Mouse (Mus musculus): ENCODE measurements around the gene Cfap20.
"Not testable (repeated sequence)": the region's sequence is repeated elsewhere in the genome, so short reads cannot be mapped to it uniquely, and the experiment has no call there.

The Cfap20 gene

GRCm38 (mm10) chr8:95411309-95411972, 23.2 kb downstream of the Cfap20 start:
- peak; percentile 63 for DNase-seq

- no peak for DNase-seq
Observed at GRCm38 (mm10) chr8:95409518-95409917, 25.2 kb downstream of the Cfap20 start.

GRCm38 (mm10) chr8:95401091-95401490, 33.6 kb downstream of the Cfap20 start:
- DNase-seq = no peak

- DNase-seq = no peak
Observed at GRCm38 (mm10) chr8:95399131-95399530, 35.5 kb downstream of the Cfap20 start.

GRCm38 (mm10) chr8:95397201-95397600, 37.5 kb downstream of the Cfap20 start:
- DNase-seq = no peak

- DNase-seq = no peak
Observed at GRCm38 (mm10) chr8:95396752-95397151, 37.9 kb downstream of the Cfap20 start.

- peak; percentile 38 for DNase-seq
Observed at GRCm38 (mm10) chr8:95395186-95395918, 39.3 kb downstream of the Cfap20 start.

- DNase-seq = peak; percentile 53
Observed at GRCm38 (mm10) chr8:95392604-95393003, 42.1 kb downstream of the Cfap20 start.

GRCm38 (mm10) chr8:95391101-95391500, 43.6 kb downstream of the Cfap20 start:
- DNase-seq = no peak

- DNase-seq = no peak
Observed at GRCm38 (mm10) chr8:95390312-95390711, 44.4 kb downstream of the Cfap20 start.

GRCm38 (mm10) chr8:95387936-95388335, 46.7 kb downstream of the Cfap20 start:
- no peak for DNase-seq

GRCm38 (mm10) chr8:95387221-95387620, 47.4 kb downstream of the Cfap20 start:
- no peak for DNase-seq

- DNase-seq = no peak
Observed at GRCm38 (mm10) chr8:95386037-95386436, 48.6 kb downstream of the Cfap20 start.

GRCm38 (mm10) chr8:95384501-95384900, 50.2 kb downstream of the Cfap20 start:
- DNase-seq = no peak

GRCm38 (mm10) chr8:95381595-95381994, 53.1 kb downstream of the Cfap20 start:
- no peak for DNase-seq

- no peak for DNase-seq
Observed at GRCm38 (mm10) chr8:95380953-95381352, 53.7 kb downstream of the Cfap20 start.

- DNase-seq = not testable (repeated sequence)
Observed at GRCm38 (mm10) chr8:95378928-95379327, 55.7 kb downstream of the Cfap20 start.

- DNase-seq = peak; percentile 55
Observed at GRCm38 (mm10) chr8:95377863-95378291, 56.8 kb downstream of the Cfap20 start.

- DNase-seq = no peak
Observed at GRCm38 (mm10) chr8:95377101-95377500, 57.6 kb downstream of the Cfap20 start.

- DNase-seq = no peak
Observed at GRCm38 (mm10) chr8:95376309-95376999, 58.2 kb downstream of the Cfap20 start.

GRCm38 (mm10) chr8:95375374-95375930, 59.2 kb downstream of the Cfap20 start:
- no peak for DNase-seq

GRCm38 (mm10) chr8:95374429-95374828, 60.2 kb downstream of the Cfap20 start:
- DNase-seq = no peak

GRCm38 (mm10) chr8:95373389-95374002, 61.2 kb downstream of the Cfap20 start:
- DNase-seq = no peak

Data from kidney, postnatal 10 days (tissue).